Mouse (Mus musculus): ENCODE data around the gene Sf3a2.

Sf3a2 gene

DNA sequence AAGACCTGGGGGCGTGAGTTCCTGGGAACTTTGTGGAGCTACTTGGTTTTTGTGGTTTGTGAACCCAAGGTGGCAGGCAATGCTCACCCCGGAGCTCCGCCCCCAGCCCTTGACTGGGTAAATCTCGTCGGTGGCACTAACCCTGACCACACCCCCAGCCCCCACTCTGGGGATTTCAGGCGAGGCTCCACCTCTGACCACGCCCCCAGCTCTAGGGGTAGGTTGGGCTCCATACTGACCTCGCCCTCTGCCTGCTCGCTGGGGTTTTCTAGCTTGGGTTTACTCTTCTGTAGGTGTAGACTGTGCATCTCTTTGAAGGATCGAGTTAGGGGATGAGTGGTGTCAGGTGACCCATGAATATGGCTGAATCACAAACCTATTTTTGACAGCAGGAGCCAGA, 50.6 kb downstream of the Sf3a2 start:
- DNase-seq (ENCODE audit: low read depth, low spot score): no peak

Measured in retina, postnatal 7 days (tissue).